Mouse (Mus musculus) left cerebral cortex, adult 9 months (tissue): Measurements from ENCODE around the gene Vbp1.

Experiments used
- DNase-seq, 2 experiments: peaks; one replicate each; pipeline ENCODE4 v3.0.0; 2022; ENCODE audit warnings: low spot score in 2 of 2

Gene Vbp1

DNA sequence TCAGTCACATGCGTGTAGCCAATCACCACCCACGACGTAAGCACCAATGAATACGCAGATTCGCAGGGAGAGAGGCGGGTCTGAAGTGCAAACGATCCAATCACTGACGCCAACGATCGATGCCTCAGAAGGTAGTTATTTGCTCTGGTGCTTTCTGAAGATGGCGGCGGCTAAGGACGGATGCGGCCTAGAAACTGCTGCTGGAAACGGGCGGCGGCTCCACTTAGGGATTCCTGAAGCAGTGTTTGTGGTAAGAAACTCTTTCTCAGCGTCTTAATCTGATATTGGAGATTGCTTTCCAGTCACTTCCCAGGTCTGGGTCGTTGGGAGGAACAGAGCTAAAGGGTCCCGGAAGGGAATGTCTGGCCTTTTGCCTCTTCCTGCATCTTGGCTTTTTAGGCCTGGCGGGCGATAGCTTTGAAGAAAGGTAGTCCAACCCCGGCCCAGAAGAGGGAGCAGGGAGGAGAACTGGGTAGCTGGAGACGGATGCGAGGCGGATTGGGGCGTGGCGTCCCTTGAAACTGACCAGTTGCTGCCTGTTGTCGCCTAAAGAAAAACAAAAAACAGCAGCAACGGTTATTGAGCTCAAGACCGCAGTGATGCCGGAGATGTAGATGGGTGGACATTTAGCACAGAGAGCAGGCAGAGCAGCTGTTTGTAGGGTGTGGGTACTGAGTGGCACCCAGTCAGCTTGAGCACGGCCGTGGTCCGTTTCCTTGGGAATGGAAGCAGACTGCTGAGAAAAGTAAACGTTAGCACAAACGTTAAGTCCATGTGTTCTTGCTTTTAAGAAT lies at the start of gene Vbp1:
Gene Vbp1 (plus strand): TSS at position 121 of the 794 bp plus-strand sequence.
- peak; percentile 81 to 91 for DNase-seq

DNA sequence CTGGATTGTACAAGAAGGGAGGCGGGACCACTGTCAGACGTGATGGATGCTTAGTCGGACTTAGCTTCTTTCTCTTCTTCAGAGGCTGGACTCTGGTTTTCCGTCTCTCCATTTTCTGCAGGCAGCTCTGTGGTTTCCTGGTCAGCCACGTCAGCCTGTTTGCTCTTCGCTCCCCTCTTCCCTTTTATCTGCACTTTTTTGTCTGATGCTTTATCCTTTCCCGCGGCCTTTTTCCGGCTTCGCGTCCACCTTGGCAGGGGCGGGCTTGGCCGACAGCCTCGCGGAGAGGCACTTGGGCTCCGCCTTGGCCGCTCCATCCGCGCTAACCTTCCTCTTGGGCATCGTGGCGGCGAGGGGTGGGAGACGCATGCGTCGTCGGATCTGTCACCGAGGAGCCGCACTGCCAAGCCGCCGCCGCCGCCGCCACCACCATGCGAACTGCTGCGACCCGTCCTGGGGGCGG lies 38.9 kb upstream of the Vbp1 start:
- peak in 1 of 2 experiments; percentile 47 for DNase-seq

DNA sequence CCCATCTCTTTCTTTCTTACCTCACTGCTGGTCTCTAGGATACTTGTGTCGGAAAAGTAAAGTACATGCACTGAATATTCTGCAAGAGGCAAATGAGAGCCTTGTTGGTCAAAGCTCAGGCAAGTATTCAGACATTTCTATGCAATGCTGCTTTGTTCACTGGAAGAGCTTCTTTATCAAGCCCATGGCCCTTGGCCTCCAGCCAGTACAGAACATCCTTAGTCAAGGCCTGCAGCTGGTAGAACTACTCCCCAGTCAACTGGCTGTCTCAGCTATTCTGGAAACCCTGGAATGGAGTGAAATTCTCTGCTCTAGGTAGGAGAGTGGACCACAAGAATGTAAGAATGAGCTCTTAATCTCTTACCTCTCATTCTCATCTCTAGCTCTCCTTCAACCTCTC lies 24.2 kb upstream of the Vbp1 start:
- DNase-seq = no peak

DNA sequence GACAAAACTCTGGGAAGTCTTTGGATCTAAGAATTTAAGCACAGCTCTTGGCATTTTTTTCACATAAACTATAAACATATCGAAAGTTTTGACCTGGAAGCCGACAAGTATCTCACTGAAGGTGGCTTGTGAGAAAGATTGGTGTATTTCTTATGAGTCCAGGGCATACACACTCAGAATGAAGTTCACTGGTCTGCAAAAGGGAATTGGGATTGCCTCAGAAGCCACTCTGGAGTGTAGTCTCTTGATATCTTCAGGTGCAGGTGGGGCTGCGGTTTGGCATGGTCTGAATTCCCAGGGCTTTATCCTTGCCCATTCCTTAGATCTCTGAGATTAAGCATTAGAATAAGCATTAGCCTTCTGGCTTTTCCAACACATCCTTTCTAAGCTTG lies 316 bp upstream of the Vbp1 start:
- DNase-seq = no peak

DNA sequence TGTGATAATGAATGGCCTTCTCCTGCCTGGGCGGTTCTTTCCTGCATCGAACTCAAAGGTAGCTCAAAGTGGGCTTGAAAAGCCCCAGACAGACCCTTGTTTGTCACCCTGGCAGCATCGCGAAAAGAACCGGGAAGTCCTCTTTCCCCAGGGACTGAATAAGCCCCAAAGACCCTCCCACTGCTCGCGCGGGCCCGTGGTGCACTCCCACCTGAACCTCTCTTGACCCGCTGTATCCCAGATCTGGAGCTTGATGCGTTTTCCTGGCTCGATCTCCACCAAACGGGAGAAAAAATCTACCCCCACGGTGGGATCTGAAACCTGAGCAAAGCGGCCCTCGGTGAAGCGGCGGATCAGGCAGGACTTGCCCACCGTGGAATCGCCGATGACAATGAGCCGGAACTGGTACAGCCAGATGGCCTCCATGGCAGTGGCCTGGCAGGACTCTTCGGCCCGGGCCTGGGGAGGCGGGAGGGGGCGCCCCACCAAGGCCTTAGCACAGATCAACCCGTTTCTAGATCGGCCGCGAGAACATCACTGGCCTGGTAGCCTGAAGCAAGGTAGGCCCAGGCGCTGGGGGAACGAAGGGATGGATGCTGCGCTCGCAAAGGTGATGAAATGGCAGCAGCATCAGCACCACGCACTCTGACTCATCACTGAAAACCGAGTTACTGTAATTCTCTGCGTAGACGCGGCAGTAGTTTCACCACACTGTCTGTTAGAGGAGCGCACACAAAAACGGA lies 63.7 kb downstream of the Vbp1 start, which contains the start of gene Rab39b:
Gene Rab39b (minus strand): TSS at position 650 of the 743 bp plus-strand sequence.
- DNase-seq = peak; percentile 8 to 62

DNA sequence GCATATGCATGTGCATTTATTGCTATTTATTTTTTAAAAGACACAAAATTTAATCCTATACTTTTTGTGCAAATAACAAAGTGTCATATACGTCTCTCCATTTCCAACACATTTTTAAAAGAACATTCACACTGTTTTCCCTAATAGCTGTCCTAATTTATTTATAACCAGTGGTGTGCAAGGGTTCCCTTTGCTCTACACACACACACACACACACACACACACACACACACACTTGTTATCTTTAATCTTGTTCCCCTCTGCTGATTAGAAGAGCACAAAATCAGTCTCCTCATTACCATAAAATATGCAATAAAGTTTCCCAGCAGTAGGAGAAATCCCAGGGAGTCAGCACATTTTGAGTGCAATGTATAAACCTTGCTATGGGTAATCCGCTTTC lies 64.4 kb downstream of the Vbp1 start:
- DNase-seq = no peak
